Mouse (Mus musculus) liver, embryonic 16.5 days (tissue): ENCODE measurements around the gene Olfr11. TPM values are rescaled to one million over a fixed set of nuclear protein-coding genes. Genes with fewer than 3 reads are reported as not detected.

Experiments used
- ATAC-seq: fragments of 200-750 bp; cut with Nextera tagmentation; 2 replicates; pipeline ENCODE4 v1.8.0; 2017; ENCODE audit warnings: low read depth, mild to moderate bottlenecking, moderate number of reproducible peaks, moderate library complexity
- H3K27ac ChIP-seq: fragments of 300-500 bp; sonication (generic); 2 replicates; pipeline ENCODE4 v1.5.1; 2014; ENCODE audit warnings: mild to moderate bottlenecking, low read length
- H3K27me3 ChIP-seq: fragments of 300-500 bp; sonication (generic); 2 replicates; pipeline ENCODE4 v1.6.1; 2014; ENCODE audit warnings: low read depth, low read length, mixed read lengths; ENCODE audit not compliant: control insufficient read depth, insufficient read depth
- H3K36me3 ChIP-seq: fragments of 300-500 bp; sonication (generic); 2 replicates; pipeline ENCODE4 v1.6.1; 2014; ENCODE audit warnings: mild to moderate bottlenecking; ENCODE audit not compliant: control insufficient read depth, insufficient read depth
- H3K4me1 ChIP-seq: fragments of 300-500 bp; sonication (generic); 2 replicates; pipeline ENCODE4 v1.6.1; 2014; ENCODE audit warnings: low read depth, low read length, mixed read lengths; ENCODE audit not compliant: control insufficient read depth
- H3K4me2 ChIP-seq: fragments of 300-500 bp; sonication (generic); 2 replicates; pipeline ENCODE4 v1.6.1; 2014; ENCODE audit warnings: low read depth, low read length, mixed read lengths
- H3K4me3 ChIP-seq: fragments of 300-500 bp; sonication (generic); 2 replicates; pipeline ENCODE4 v1.5.1; 2014; ENCODE audit warnings: low read depth, mild to moderate bottlenecking, low read length
- H3K9ac ChIP-seq: fragments of 300-500 bp; sonication (generic); 2 replicates; pipeline ENCODE4 v1.6.1; 2014; ENCODE audit warnings: low read depth, low read length
- H3K9me3 ChIP-seq: fragments of 300-500 bp; sonication (generic); replicated peaks from 2 replicates; pipeline ENCODE4 v1.6.1; 2016; ENCODE audit warnings: low read length; ENCODE audit not compliant: control insufficient read depth
- WGBS: fragments of 180-500 bp; shearing (Covaris S2); extraction: QIAGEN DNeasy Blood & Tissue Kit; methylation state at CpG from one replicate; pipeline ENCODE4 v1.1.7; 2014; ENCODE audit not compliant: insufficient replicate concordance; 5-methylcytosine and 5-hydroxymethylcytosine counted together
- polyA plus RNA-seq: library from polyadenylated mRNA; unstranded; fragments of >200 nt; fragmentation: Nextera tagmentation; extraction: Ambion mirVana; gene quantifications from 2 replicates; pipeline ENCODE4 v1.2.1, GENCODE M21; 2015

The Olfr11 gene
- polyA plus RNA-seq: not detected in 2 replicates

- 67% methylated on average over 2 of the region's 2 CpGs for WGBS
- no peaks in the 10 kb centered on the region for H3K4me1 ChIP-seq
- H3K9ac ChIP-seq: no peak within 1 kb of the TSS
- H3K27me3 ChIP-seq: no peaks in the 10 kb centered on the region
- H3K4me3 ChIP-seq: no peak within 1 kb of the TSS
- no peaks in the 10 kb centered on the region for H3K36me3 ChIP-seq
- no peak for ATAC-seq
- no peak within 1 kb of the TSS for H3K4me2 ChIP-seq
- H3K27ac ChIP-seq: no peak within 1 kb of the TSS
- H3K9me3 ChIP-seq: no peaks in the 10 kb centered on the region
These were observed at the start of gene Olfr11 for GRCm38 (mm10) chr13:21642418-21642817. TSS of gene Olfr11 (minus strand) at chr13:21642518.

DNA sequence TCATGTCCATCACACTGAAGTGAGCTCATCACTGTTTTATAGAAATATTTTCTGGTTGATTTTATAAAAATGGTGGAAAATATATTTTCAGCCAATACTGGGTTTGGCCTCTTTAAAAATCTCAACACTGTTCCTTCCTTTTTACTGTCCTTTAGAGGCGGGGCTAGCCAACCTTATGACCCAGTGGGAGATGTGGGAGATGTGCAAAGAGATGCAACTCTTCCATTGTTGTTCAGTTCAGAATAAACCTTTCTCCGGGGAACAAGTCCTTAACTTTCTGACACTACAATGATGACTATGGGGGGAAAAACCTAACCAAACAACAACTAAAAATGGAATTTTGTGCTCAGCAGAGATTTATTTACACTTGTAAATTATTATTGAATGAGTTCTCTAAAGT, 35.0 kb upstream of the Olfr11 start, which contains the start of gene Olfr1360:
TSS of gene Olfr1360 (minus strand) at position 101 of the 400 bp plus-strand sequence.
- no peak for ATAC-seq
- Histone ChIP-seq H3K9me3 (no peaks in the 10 kb centered on the region), H3K27me3 (no peaks in the 10 kb centered on the region), H3K4me2 (no peak within 1 kb of the TSS), H3K4me3 (no peak within 1 kb of the TSS), H3K27ac (no peak within 1 kb of the TSS), H3K4me1 (no peaks in the 10 kb centered on the region), H3K9ac (no peak within 1 kb of the TSS), H3K36me3 (no peaks in the 10 kb centered on the region)
- 50% methylated on average over 2 of the region's 2 CpGs for WGBS

DNA sequence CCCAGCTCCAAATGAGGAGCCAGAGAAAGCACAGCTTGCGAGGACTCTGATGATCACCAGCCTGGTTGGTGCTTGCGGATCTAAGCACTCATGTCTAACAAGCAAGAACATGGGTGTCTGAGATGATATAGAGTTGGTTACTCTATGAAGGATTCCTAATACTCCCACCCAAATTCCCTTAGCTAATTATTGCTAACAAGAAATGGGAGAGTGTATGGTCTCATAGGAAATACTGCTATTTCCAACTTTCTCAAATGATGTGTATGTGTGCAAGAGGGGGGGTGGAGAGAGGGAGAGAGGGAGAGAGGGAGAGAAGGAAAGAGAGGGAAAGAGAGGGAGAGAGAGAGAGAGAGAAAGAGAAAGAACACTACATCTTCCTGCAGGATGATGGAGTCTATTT, 21.0 kb upstream of the Olfr11 start, which contains the start of gene Olfr1361:
TSS of gene Olfr1361 (minus strand) at position 101 of the 400 bp plus-strand sequence.
- WGBS: 50% methylated on average over 2 of the region's 2 CpGs

DNA sequence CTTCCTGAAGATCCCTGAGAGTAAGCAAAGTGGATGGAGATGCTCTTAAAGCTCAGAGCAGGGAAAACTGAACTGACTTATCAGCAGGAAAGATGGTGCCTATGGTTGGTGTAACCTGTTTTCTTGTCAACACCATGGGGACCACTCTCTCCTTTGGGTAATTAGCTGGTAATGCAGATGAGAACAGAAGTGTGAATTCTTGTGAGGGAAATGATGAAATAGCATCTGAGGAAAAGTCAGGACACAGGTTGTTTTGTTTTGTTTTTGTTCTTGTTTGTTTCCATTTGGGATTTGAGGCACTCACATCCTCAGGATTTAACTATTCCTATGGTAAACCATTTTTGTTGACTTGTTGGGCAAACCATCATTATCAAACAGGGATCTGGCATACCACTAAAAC, 28.4 kb downstream of the Olfr11 start, which contains the start of gene Olfr1362:
TSS of gene Olfr1362 (minus strand) at position 101 of the 400 bp plus-strand sequence.
- H3K4me3 ChIP-seq: no peak within 1 kb of the TSS
- no peak within 1 kb of the TSS for H3K27ac ChIP-seq
- H3K4me2 ChIP-seq: no peak within 1 kb of the TSS
- no peaks in the 10 kb centered on the region for H3K4me1 ChIP-seq
- no peak within 1 kb of the TSS for H3K9ac ChIP-seq
- no peaks in the 10 kb centered on the region for H3K9me3 ChIP-seq
- no peaks in the 10 kb centered on the region for H3K27me3 ChIP-seq
- H3K36me3 ChIP-seq: no peaks in the 10 kb centered on the region
- ATAC-seq: no peak

More for the DNA sequence above, 21.0 kb upstream of the Olfr11 start, which contains the start of gene Olfr1361:
- Histone ChIP-seq H3K4me2 (no peak within 1 kb of the TSS), H3K4me3 (no peak within 1 kb of the TSS), H3K9me3 (no peaks in the 10 kb centered on the region), H3K27me3 (no peaks in the 10 kb centered on the region), H3K9ac (no peak within 1 kb of the TSS), H3K4me1 (no peaks in the 10 kb centered on the region), H3K36me3 (no peaks in the 10 kb centered on the region), H3K27ac (no peak within 1 kb of the TSS)
- no peak for ATAC-seq

DNA sequence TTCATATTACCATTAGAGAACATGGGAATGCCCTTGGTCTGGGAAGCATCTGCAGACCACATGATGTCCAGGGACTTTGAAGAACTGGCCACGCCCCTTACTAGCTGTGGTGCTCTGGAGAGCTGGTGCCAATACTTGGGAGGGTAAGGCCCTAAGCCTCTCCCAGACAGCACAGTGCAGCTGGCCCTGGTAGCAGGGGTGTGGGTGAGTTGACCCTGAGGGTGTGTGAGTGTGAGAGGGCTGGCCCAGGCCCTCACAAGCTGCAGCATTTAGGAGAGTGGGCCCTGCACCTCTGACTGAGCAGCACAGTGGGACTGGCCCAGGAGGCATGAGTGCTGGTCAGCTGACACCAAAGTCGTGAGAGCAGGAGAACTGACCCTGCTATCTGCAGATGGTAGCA, 50.7 kb downstream of the Olfr11 start:
- Histone ChIP-seq H3K4me3 (no peak overlapping the region), H3K36me3 (no peaks in the 10 kb centered on the region), H3K27ac (no peak overlapping the region), H3K4me1 (no peaks in the 10 kb centered on the region), H3K9ac (no peak overlapping the region), H3K27me3 (no peaks in the 10 kb centered on the region), H3K9me3 (no peaks in the 10 kb centered on the region), H3K4me2 (no peak overlapping the region)
- ATAC-seq: no peak
- WGBS: 42% methylated on average over 2 of the region's 2 CpGs

Other genes with a start within 250 kb of the Olfr11 start
- gene Zkscan3, start 239.8 kb downstream of the Olfr11 start, polyA plus RNA-seq: 28.9 and 30.2 TPM in 2 replicates
- 0.82 and 0.97 TPM in 2 replicates for gene Pgbd1, start 201.5 kb downstream of the Olfr11 start, polyA plus RNA-seq
- gene Zscan26, start 188.8 kb downstream of the Olfr11 start, polyA plus RNA-seq: 12.0 and 13.3 TPM in 2 replicates
- gene Nkapl, start 174.0 kb downstream of the Olfr11 start, polyA plus RNA-seq: 0.79 and 1.0 TPM in 2 replicates
- gene Zkscan4, start 163.6 kb downstream of the Olfr11 start, polyA plus RNA-seq: 0.44 TPM in 2 replicates
- not detected in 2 replicates for gene Gm10065, start 163.1 kb downstream of the Olfr11 start, polyA plus RNA-seq
- 0.62 and 0.70 TPM in 2 replicates for gene AK157302, start 147.3 kb downstream of the Olfr11 start, polyA plus RNA-seq
- 4.7 and 5.5 TPM in 2 replicates for gene Gm11273, start 141.1 kb downstream of the Olfr11 start, polyA plus RNA-seq
- gene Zkscan8, start 111.4 kb downstream of the Olfr11 start, polyA plus RNA-seq: 1.0 and 1.2 TPM in 2 replicates
- gene Olfr1366, start 99.7 kb downstream of the Olfr11 start, polyA plus RNA-seq: 0.04 TPM in 1 of 2 replicates, not detected in the other
- gene Olfr1535, start 82.6 kb downstream of the Olfr11 start, polyA plus RNA-seq: not detected in 2 replicates
- not detected in 2 replicates for gene Olfr1364, start 60.8 kb downstream of the Olfr11 start, polyA plus RNA-seq
- gene Olfr1362, start 28.5 kb downstream of the Olfr11 start, polyA plus RNA-seq: not detected in 2 replicates
- not detected in 2 replicates for gene Olfr1361, start 20.9 kb upstream of the Olfr11 start, polyA plus RNA-seq
- not detected in 2 replicates for gene Olfr1360, start 34.9 kb upstream of the Olfr11 start, polyA plus RNA-seq
- gene Olfr1359, start 55.6 kb upstream of the Olfr11 start, polyA plus RNA-seq: not detected in 2 replicates
- gene Hist1h2bl, start 73.6 kb upstream of the Olfr11 start, polyA plus RNA-seq: 3.5 and 6.2 TPM in 2 replicates
- 18.6 and 20.0 TPM in 2 replicates for gene Hist1h2ai, start 73.9 kb upstream of the Olfr11 start, polyA plus RNA-seq
- 4.4 and 13.9 TPM in 2 replicates for gene Hist1h3h, start 75.1 kb upstream of the Olfr11 start, polyA plus RNA-seq
- gene Hist1h2bm, start 79.5 kb upstream of the Olfr11 start, polyA plus RNA-seq: 5.9 and 9.8 TPM in 2 replicates
- 0.99 and 1.0 TPM in 2 replicates for gene Hist1h4j, start 92.5 kb upstream of the Olfr11 start, polyA plus RNA-seq
- gene Hist1h4k, start 108.0 kb upstream of the Olfr11 start, polyA plus RNA-seq: 5.0 and 6.3 TPM in 2 replicates
- 40.9 and 50.2 TPM in 2 replicates for gene Hist1h2ak, start 111.3 kb upstream of the Olfr11 start, polyA plus RNA-seq
- gene Hist1h2bn, start 111.6 kb upstream of the Olfr11 start, polyA plus RNA-seq: 8.1 and 12.9 TPM in 2 replicates
- 22.9 and 30.4 TPM in 2 replicates for gene Hist1h1b, start 138.1 kb upstream of the Olfr11 start, polyA plus RNA-seq
- 158 and 190 TPM in 2 replicates for gene Hist1h3i, start 140.9 kb upstream of the Olfr11 start, polyA plus RNA-seq
- gene Hist1h2an, start 144.7 kb upstream of the Olfr11 start, polyA plus RNA-seq: 10.1 and 14.1 TPM in 2 replicates
- gene Hist1h2bp, start 144.9 kb upstream of the Olfr11 start, polyA plus RNA-seq: 3.8 and 7.6 TPM in 2 replicates
- 25.4 and 31.7 TPM in 2 replicates for gene Hist1h2bq, start 167.7 kb upstream of the Olfr11 start, polyA plus RNA-seq
- gene Hist1h2ao, start 167.9 kb upstream of the Olfr11 start, polyA plus RNA-seq: 2.1 TPM in 1 of 2 replicates, not detected in the other
- gene Hist1h4m, start 169.2 kb upstream of the Olfr11 start, polyA plus RNA-seq: not detected in 2 replicates
- 25.5 and 40.3 TPM in 2 replicates for gene Hist1h4n, start 189.7 kb upstream of the Olfr11 start, polyA plus RNA-seq
- gene Hist1h2ap, start 191.0 kb upstream of the Olfr11 start, polyA plus RNA-seq: 3,914 and 4,206 TPM in 2 replicates
- gene Hist1h2br, start 191.2 kb upstream of the Olfr11 start, polyA plus RNA-seq: 24.7 and 33.6 TPM in 2 replicates